ENCODE assay signal across 8 mouse cellular contexts in the genomic region with DNA sequence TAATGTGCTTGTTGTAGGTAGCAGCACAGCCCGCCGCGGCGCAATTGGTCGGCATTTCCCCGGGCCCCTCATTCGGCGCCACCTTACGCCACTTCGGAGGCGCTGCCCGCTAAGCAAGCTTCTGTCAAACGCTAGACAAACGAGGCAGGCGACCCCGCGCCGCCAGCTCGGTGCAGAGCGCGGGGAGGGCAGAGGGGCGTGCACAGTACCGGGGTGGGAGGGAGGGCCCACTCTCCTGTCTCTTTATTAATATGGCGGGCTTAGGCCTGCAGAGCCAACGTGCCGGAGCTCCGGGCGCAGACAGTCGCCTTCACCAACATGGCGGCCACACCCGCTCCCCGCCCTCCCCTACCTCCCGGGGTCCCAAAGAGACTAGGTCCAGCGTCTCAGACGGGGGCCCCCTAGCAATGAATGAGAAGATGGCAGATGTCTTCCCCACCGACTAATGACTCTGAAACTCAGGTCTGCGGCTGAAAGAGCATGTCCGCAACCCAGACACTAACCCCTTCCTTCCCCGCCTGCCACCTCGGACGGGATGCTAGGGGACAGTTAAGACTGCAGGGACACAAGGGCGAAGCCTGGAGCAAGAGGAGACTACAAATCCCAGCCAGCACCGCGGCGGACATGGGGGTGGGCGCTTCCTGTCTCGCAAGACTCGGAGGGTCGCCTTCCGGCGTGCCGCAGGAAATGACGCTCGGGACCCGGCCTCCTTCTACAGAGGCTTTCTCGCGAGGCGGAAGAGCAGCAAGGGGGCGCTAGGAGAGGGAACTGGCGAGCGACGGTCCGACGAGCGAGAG. TPM values are rescaled to one million over a fixed set of nuclear protein-coding genes. Genes with fewer than 3 reads are reported as not detected.
DNase-seq lines count a peak whose midpoint lies in the region; ATAC-seq and TF ChIP-seq lines count a peak whose summit lies in the region.

Gene Thap2 (minus strand): TSS at position 223 of the 797 bp plus-strand sequence.
Gene Zfc3h1 (plus strand): TSS at position 739 of the 797 bp plus-strand sequence.

- peaks cover 6% of the 10 kb centered on the region; the same call in 1 of the 2 replicates for H3K36me3 ChIP-seq in kidney, embryonic 14.5 days (ENCODE audit: control insufficient read depth, insufficient read depth, low read length)
- peaks cover 4% of the 10 kb centered on the region for H3K36me3 ChIP-seq in limb, embryonic 15.5 days

- no peaks in the 10 kb centered on the region for H3K27me3 ChIP-seq in kidney, embryonic 14.5 days (ENCODE audit: control insufficient read depth, insufficient read depth, low read length)
- no peaks in the 10 kb centered on the region for H3K27me3 ChIP-seq in limb, embryonic 15.5 days

- H3K9me3 ChIP-seq in kidney, embryonic 14.5 days (ENCODE audit: control insufficient read depth, low read length): no peaks in the 10 kb centered on the region
- no peaks in the 10 kb centered on the region for H3K9me3 ChIP-seq in limb, embryonic 15.5 days

- no peak for TF ChIP-seq CTCF in bone marrow macrophage, adult 2 months (IDR thresholded peaks at IDR 0.05; ENCODE audit: low read depth, low read length)
- peak; percentile 60; the same call in 1 of the 2 replicates for TF ChIP-seq CTCF in embryonic fibroblast, embryonic 13.5 days (IDR thresholded peaks at IDR 0.05; ENCODE audit: borderline replicate concordance, insufficient read depth, low read length)

- H3K4me1 ChIP-seq in bone marrow macrophage, adult 2 months (ENCODE audit: control insufficient read depth, insufficient read depth, low read length): peaks cover 18% of the 10 kb centered on the region
- peaks cover 10% of the 10 kb centered on the region; the same call in 1 of the 2 replicates for H3K4me1 ChIP-seq in embryonic fibroblast, embryonic 13.5 days (ENCODE audit: control insufficient read depth, insufficient read depth, low read length)
- peaks cover 23% of the 10 kb centered on the region for H3K4me1 ChIP-seq in kidney, embryonic 14.5 days (ENCODE audit: control insufficient read depth, insufficient read depth, low read length)
- H3K4me1 ChIP-seq in limb, embryonic 15.5 days: peaks cover 18% of the 10 kb centered on the region

- under 1% methylated on average over 63 of the region's 65 CpGs for WGBS in kidney, embryonic 14.5 days
- WGBS in limb, embryonic 15.5 days: under 1% methylated on average over 65 of the region's 65 CpGs

- DNase-seq in A20 (ENCODE audit: low read depth, low spot score): peak; percentile 98
- peak; percentile 98 for DNase-seq in heart, adult 9 months (ENCODE audit: low spot score in 2 of 2)
- DNase-seq in monocyte, adult 2 months (ENCODE audit: low read depth in 1 of 2, low spot score in 2 of 2): peak; percentile 93 to 94
- DNase-seq in spleen, postnatal 36 days (ENCODE audit: low spot score in 2 of 2): peak; percentile 99

- peak within 1 kb of the TSS; percentile 68 for H3K4me2 ChIP-seq in kidney, embryonic 14.5 days (replicated peaks; ENCODE audit: low read depth, low read length)
- peak within 1 kb of the TSS; percentile 48 for H3K4me2 ChIP-seq in limb, embryonic 15.5 days

- H3K27ac ChIP-seq in bone marrow macrophage, adult 2 months (ENCODE audit: insufficient read depth, low read depth, low read length): peak within 1 kb of the TSS; percentile 95
- H3K27ac ChIP-seq in embryonic fibroblast, embryonic 13.5 days (ENCODE audit: insufficient read depth, low read length): peak within 1 kb of the TSS; percentile 83
- peak within 1 kb of the TSS; percentile 95 for H3K27ac ChIP-seq in kidney, embryonic 14.5 days (ENCODE audit: low read depth, low read length)
- H3K27ac ChIP-seq in limb, embryonic 15.5 days: peak within 1 kb of the TSS; percentile 99

- peak; percentile 98 for ATAC-seq in kidney, embryonic 14.5 days (ENCODE audit: low FRiP score, low TSS enrichment)
- peak; percentile 98 for ATAC-seq in limb, embryonic 15.5 days (ENCODE audit: insufficient number of reproducible peaks, low FRiP score, low TSS enrichment, low read depth)

- H3K9ac ChIP-seq in kidney, embryonic 14.5 days (ENCODE audit: low read depth, low read length): peak within 1 kb of the TSS; percentile 95
- peak within 1 kb of the TSS; percentile 94 for H3K9ac ChIP-seq in limb, embryonic 15.5 days

- peak within 1 kb of the TSS; percentile 89 for H3K4me3 ChIP-seq in bone marrow macrophage, adult 2 months (ENCODE audit: insufficient read depth, low read length)
- peak within 1 kb of the TSS; percentile 93 for H3K4me3 ChIP-seq in embryonic fibroblast, embryonic 13.5 days (ENCODE audit: insufficient read depth, low read length)
- H3K4me3 ChIP-seq in kidney, embryonic 14.5 days (ENCODE audit: low read length): peak within 1 kb of the TSS; percentile 95
- H3K4me3 ChIP-seq in limb, embryonic 15.5 days: peak within 1 kb of the TSS; percentile 94

- no peak; the same call in 1 of the 2 replicates for TF ChIP-seq POLR2A in bone marrow macrophage, adult 2 months (IDR thresholded peaks at IDR 0.05; ENCODE audit: borderline replicate concordance, low read depth, low read length)
- TF ChIP-seq POLR2A in embryonic fibroblast, embryonic 13.5 days (IDR thresholded peaks at IDR 0.05; ENCODE audit: low read depth, low read length): peak; percentile 88

RNA-seq across cellular contexts. Expression of gene Thap2, which starts in this region (rescaled TPM):
- 7.8 and 8.3 TPM in 2 replicates for polyA plus RNA-seq in bone marrow macrophage, adult 2 months (2012; ENCODE audit: insufficient read depth, insufficient read length, missing spikeins)
- polyA plus RNA-seq in embryonic fibroblast, embryonic 13.5 days (2011; ENCODE audit: insufficient read length, low read depth, missing spikeins): 14.0 and 14.4 TPM in 2 replicates
- 21.5 and 25.1 TPM in 2 replicates for polyA plus RNA-seq in kidney, embryonic 14.5 days (2014; fragmentation: Nextera tagmentation; extraction: Ambion mirVana)
- 21.2 and 21.5 TPM in 2 replicates for polyA plus RNA-seq in limb, embryonic 15.5 days (2015; fragmentation: Nextera tagmentation; extraction: Ambion mirVana)

RNA-seq across cellular contexts. Expression of gene Zfc3h1, which starts in this region (rescaled TPM):
- polyA plus RNA-seq in bone marrow macrophage, adult 2 months (2012; ENCODE audit: insufficient read depth, insufficient read length, missing spikeins): 91.6 and 110 TPM in 2 replicates
- polyA plus RNA-seq in embryonic fibroblast, embryonic 13.5 days (2011; ENCODE audit: insufficient read length, low read depth, missing spikeins): 97.1 and 120 TPM in 2 replicates
- 29.2 and 31.1 TPM in 2 replicates for polyA plus RNA-seq in kidney, embryonic 14.5 days (2014; fragmentation: Nextera tagmentation; extraction: Ambion mirVana)
- polyA plus RNA-seq in limb, embryonic 15.5 days (2015; fragmentation: Nextera tagmentation; extraction: Ambion mirVana): 16.7 and 21.9 TPM in 2 replicates

Comparison
In these comparisons a context has a peak if more than half of its experiments do, and no peak if none do; other contexts are left out.
1. Peak in every context shown above with its lines: DNase-seq, ATAC-seq, H3K4me3 ChIP-seq and H3K27ac ChIP-seq.